Mouse (Mus musculus) cortical plate, adult 2 months (tissue): ENCODE results near the gene Ap1m1.

ENCODE experiments used
- CTCF ChIP-seq: fragments of 200-500 bp; IDR thresholded peaks from 2 replicates; pipeline ENCODE4 v1.5.1; 2011; ENCODE audit warnings: mild to moderate bottlenecking, control low read depth, low read length; ENCODE audit not compliant: insufficient read depth; ENCODE audit errors: extremely low read depth
- POLR2A ChIP-seq: fragments of 200-500 bp; IDR thresholded peaks from 2 replicates; pipeline ENCODE4 v1.6.1; 2011; ENCODE audit warnings: mild to moderate bottlenecking, low read length, control low read depth; ENCODE audit not compliant: insufficient read depth; ENCODE audit errors: extremely low read depth

- TF ChIP-seq CTCF (no peak), POLR2A (no peak)
Observed at GRCm38 (mm10) chr8:72273111-72273770, 33.4 kb downstream of the Ap1m1 start.
